Mouse (Mus musculus) large intestine, adult 2 months (tissue): Measurements from ENCODE around the gene Ptgfrn. TPM values are rescaled to one million over a fixed set of nuclear protein-coding genes. Genes with fewer than 3 reads are reported as not detected.

ENCODE experiments used
- DNase-seq: peaks from one replicate; pipeline ENCODE4 v3.0.0-alpha.2; 2012; ENCODE audit warnings: low read depth, low spot score
- WGBS: fragments of 180-500 bp; shearing (Covaris S2); methylation state at CpG from one replicate; pipeline ENCODE4 v1.1.7; 2018; 5-methylcytosine and 5-hydroxymethylcytosine counted together
- polyA plus RNA-seq: library from polyadenylated mRNA; depleted of rRNA; stranded (reverse); fragments of >200 nt; gene quantifications from 2 replicates; pipeline ENCODE4 v1.2.3, GENCODE M21; 2012; rRNA removed

Ptgfrn gene
- polyA plus RNA-seq, 1 experiment, result 24.1 TPM

DNA sequence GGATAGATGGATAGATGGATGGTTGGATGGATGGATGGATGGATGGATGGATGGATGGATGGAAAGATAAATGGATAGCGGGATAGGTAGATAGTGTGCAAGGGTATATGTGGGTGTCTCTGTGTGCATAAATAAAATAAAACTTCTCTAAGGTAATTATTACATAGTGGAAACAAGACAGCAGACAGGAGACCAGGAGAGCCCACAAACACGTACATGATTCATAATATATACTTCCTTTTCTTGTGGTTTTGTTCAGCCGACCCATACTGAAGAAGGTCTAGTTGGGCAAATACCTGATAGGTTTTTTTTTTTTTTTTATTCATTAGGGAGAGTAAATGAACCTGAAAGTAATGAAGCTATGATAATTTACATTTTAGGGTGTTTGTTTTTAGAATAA, 96.5 kb downstream of the Ptgfrn start:
- no peak for DNase-seq
- WGBS, result 91% methylated on average over 3 of the region's 3 CpGs

DNA sequence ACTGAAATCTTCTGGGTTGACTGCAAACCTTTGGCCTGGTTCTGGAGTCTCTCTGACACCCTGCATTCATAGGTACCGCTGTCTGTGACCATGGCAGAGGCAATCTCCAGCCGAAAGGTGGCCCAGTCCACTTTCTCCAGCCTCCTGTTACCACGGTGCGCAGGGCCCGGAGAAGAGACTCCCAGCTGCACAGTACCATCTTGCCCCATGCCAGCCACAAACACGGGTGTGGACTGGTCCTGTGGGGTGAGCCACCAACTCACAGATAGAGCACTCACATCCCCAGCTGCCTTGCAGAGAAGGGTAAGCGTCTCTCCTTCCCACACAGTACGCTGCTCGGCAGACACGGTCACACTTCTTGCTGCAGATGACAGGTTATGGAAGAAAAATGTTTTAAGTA, 97.1 kb downstream of the Ptgfrn start:
- whole genome bisulfite sequencing, result 95% methylated on average over 10 of the region's 10 CpGs
- no peak for DNase-seq

DNA sequence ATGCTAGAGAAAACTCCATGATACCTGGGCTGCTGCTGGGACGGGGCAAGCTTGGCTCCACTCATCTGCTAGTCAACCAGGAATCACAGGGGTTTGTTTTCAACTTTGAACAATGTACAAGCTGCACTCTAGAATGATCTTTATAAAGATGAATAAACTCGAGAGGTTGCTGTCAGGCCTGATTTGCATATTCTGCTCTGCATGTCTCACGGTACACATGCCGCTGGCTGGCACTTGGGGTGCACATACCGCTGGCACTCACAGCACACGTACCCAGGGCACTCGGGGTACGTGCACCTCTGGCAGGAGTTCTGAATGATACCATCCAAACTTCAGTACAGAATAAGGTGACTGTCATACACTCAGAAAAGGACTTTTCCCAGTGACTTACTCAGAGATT, 97.5 kb downstream of the Ptgfrn start:
- 90% methylated on average over 8 of the region's 8 CpGs for WGBS
- DNase-seq, result no peak

DNA sequence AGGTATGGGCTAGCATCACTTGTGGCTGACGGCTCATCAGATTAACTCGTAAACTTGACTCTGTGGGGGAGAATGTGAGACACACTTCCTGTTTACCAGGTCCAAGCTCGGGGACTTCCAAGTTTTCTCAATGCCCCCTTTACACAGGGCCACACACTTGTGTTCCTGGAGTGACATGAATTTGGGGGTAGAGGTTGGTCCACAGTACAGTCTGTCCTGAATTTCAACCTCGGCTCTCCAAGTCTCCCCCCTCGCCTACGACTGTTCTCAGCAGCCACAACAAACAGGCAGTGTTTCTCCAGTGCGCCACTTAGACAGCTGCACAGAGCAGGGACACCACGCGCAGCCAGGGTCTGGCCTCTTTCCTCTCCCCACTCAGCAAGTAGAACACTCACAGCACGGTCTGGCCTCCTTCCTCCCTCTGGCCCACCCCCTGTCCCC, 97.9 kb downstream of the Ptgfrn start:
- 61% methylated on average over 10 of the region's 10 CpGs for WGBS
- DNase-seq, result no peak

DNA sequence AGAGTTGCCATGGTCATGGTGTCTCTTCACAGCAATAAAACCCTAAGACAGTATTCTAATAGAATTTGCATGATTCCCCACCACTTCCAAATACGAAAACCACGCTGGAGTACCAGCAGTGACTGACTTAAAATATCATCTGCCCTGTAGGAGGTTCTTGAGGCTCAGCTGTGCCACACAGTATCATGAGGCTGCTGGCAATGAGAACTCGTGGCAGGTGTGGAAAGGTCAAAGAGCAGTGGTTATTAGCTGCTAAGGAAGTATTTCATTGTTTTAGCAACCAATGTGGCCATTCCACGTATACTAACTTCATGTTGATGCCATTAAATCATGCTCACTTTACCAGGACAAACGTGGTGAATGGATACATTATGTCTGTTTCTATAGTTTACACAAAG, 98.9 kb downstream of the Ptgfrn start:
- no peak for DNase-seq
- 42% methylated on average over 5 of the region's 5 CpGs for WGBS

GRCm38 (mm10) chr3:101010589-101011202, 99.4 kb downstream of the Ptgfrn start:
- peak; percentile 47 for DNase-seq
- WGBS, result 36% methylated on average over 4 of the region's 4 CpGs

- no peak for DNase-seq
- WGBS, result 76% methylated on average over 5 of the region's 5 CpGs
Measured at GRCm38 (mm10) chr3:101007112-101007782, 102.8 kb downstream of the Ptgfrn start.

DNA sequence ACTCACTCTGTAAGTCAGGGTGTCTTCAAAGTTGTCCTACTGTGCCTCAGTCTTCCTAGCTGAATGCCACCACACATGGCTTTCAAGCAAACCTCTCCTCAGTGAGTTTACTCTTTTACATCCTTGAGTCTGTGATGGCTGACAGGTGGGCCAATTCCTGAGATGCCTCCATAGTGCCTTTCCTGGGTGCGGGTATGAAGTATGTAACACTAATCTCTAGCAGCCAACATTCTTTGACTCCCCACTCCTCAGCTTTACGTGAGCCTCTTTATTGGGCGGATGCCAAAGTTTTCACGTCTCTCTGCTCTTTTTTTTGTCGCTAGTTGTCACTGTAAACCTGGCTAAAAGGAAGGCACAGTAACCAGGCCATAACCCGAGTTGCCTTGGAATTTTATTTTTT, 104.7 kb downstream of the Ptgfrn start:
- WGBS, result 80% methylated on average over 6 of the region's 6 CpGs
- DNase-seq, result no peak

- 83% methylated on average over 15 of the region's 15 CpGs for WGBS
- DNase-seq, result no peak
Measured at GRCm38 (mm10) chr3:101003575-101004356, 106.3 kb downstream of the Ptgfrn start.

- no peak for DNase-seq
- WGBS, result 38% methylated on average over 2 of the region's 2 CpGs
Measured at GRCm38 (mm10) chr3:100999732-101000131, 110.3 kb downstream of the Ptgfrn start.

DNA sequence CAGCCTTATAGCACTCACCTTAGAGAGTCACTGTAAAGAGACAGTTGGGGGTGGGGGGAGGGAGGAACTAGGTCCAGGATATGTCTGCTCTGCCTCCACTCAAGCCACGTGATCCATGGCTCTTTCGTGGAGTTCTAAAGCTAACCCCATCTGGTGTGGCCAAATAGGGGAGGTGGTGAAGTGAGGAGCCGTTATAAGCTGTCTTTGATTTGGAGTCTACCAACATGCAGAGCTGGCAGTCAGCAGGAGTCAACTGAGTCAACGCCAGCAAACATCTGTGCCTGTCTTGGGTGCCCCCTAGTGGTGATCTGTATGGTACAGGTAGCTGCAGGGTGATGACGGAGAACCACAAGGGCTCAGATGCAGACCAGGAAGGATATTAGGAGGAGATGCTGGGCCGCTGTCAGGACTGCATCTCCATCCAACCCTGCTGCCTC, 111.2 kb downstream of the Ptgfrn start:
- DNase-seq, result peak; percentile 42
- WGBS, result 24% methylated on average over 6 of the region's 6 CpGs

GRCm38 (mm10) chr3:100997785-100998570, 112.1 kb downstream of the Ptgfrn start:
- WGBS, result 75% methylated on average over 10 of the region's 10 CpGs
- no peak for DNase-seq

DNA sequence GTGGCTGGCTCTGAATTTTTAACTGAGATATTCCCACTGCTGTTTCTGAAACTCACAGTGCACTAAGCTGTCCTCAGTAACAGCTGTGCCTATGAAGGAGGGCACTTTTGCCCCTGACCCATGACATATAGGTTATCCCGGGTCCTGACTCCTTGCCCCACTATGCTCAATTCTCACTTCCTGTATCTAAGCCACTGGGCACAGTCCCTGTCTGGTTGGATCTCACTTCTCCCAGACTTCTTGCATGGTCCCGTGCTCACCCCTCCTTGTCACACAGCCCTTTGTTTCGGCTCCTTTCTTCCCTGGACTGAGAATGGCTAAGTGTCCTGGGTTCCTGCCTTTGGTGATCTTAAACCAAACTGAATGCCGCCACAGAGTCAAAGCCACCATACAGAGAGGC, 115.8 kb downstream of the Ptgfrn start:
- 88% methylated on average over 4 of the region's 4 CpGs for WGBS
- DNase-seq, result no peak

DNA sequence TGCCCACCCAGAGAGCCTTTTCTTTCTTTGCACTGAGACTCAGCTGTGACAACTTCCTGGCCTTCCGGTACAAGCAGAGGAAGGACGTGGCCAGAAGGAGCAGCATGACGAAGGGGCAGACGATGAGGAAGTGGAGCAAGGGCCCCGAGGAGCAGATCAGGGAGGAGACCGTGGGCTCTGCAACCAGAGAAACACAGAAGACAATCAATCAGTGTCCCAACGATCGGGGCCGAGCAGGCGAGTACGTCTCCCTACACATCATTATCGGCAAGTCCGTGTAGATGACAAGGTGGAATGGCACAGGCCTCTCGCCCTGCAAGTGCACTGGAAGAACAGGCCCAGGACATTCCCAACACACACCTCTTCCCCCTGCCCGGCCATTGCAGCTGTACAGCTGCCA, 116.4 kb downstream of the Ptgfrn start:
- WGBS, result 66% methylated on average over 15 of the region's 15 CpGs
- no peak for DNase-seq

DNA sequence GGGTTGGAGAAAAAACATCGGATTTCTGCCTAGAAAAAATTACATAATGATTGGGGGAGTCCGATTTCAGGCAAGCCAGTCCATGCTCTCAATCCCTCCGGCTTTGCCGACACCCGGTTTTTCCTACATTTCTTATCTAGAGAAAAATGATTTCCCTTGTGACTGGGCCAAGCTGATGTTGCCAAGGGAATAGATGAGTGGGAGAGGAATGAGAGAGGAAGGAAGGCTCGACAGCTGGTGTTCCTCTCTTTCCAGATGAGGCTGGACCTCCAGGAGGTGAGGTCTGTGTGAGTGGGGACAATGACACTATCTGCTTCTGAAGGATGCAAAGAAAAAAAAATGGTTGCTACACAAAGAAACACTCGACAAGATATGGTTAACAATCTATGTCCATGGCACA, 116.9 kb downstream of the Ptgfrn start:
- WGBS, result 73% methylated on average over 7 of the region's 7 CpGs
- DNase-seq, result no peak

Other genes starting within 250 kb of the Ptgfrn start
- 1.1 and 1.2 TPM in 2 replicates for gene Trim45, start 188.1 kb downstream of the Ptgfrn start, polyA plus RNA-seq
- gene Ttf2, start 140.6 kb downstream of the Ptgfrn start, polyA plus RNA-seq, result 4.1 and 4.7 TPM in 2 replicates
- 0.77 and 1.5 TPM in 2 replicates for gene Cd101, start 80.7 kb downstream of the Ptgfrn start, polyA plus RNA-seq
- gene Cd2, start 177.7 kb upstream of the Ptgfrn start, polyA plus RNA-seq, result 2.6 and 3.7 TPM in 2 replicates